Mouse (Mus musculus): ENCODE measurements around the gene Adss. TPM values are rescaled to one million over a fixed set of nuclear protein-coding genes. Genes with fewer than 3 reads are reported as not detected.
"Not testable (repeated sequence)": the region's sequence is repeated elsewhere in the genome, so short reads cannot be mapped to it uniquely, and the experiment has no call there.

The Adss gene
- polyA plus RNA-seq (2015; fragmentation: Nextera tagmentation; extraction: Ambion mirVana), result 26.2 and 28.5 TPM in 2 replicates

DNA sequence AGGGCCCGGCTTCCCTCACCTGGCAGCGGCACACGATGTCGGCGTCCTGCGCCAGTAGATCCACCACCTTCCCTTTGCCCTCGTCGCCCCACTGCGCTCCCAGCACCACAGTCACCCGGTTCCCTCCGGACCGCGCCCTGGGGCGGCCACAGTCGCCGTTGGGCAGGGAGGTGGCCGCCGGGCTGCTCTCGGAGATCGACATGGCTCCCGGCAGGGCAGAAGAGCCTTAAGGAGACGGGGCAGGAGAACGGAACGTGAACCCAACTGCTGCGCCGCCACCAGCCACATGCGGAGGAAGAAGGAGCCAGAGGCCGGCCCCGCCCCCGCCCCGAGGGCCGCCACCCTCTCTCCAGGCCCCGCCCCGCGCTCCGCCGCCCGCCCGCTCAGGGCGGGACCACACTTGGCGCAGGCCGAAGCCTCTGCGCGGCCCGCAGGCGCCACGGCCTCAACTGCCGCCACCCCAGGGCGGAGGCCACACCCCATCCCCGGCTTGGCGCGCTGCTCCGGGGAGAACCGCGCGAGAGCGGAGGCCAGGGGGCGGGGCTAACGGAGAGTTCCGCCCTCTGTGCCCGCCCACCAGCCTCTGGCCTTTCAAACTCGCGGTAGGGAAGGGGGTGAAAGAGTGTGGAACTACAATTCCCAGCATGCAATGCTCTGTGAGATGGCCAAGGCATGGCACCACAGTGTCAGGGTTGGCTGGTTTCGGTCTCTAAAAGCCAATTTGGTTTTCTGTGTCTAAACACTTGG is at the start of gene Adss:
TSS of gene Adss (minus strand) at position 319 of the 747 bp plus-strand sequence.
- peak within 1 kb of the TSS; percentile 91 for H3K9ac ChIP-seq (ENCODE audit: low read depth, low read length)
- under 1% methylated on average over 61 of the region's 64 CpGs for WGBS
- peaks cover 4% of the 10 kb centered on the region; the same call in 1 of the 2 replicates for H3K4me1 ChIP-seq (replicated peaks; ENCODE audit: control insufficient read depth, insufficient read depth, low read length)
- no peak for TF ChIP-seq CTCF (IDR thresholded peaks at IDR 0.05; ENCODE audit: low read depth)
- peak within 1 kb of the TSS; percentile 92 for H3K4me3 ChIP-seq (ENCODE audit: low read depth, low read length)
- peak within 1 kb of the TSS; percentile 86 for H3K4me2 ChIP-seq (replicated peaks; ENCODE audit: low read depth)
- ATAC-seq, result peak; percentile 100
- no peaks in the 10 kb centered on the region for H3K36me3 ChIP-seq (ENCODE audit: control insufficient read depth, insufficient read depth)
- no peaks in the 10 kb centered on the region for H3K9me3 ChIP-seq (ENCODE audit: control insufficient read depth)
- no peaks in the 10 kb centered on the region for H3K27me3 ChIP-seq (replicated peaks; ENCODE audit: control insufficient read depth, insufficient read depth, low read length)
- H3K27ac ChIP-seq (ENCODE audit: low read depth, low read length), result peak within 1 kb of the TSS; percentile 98

DNA sequence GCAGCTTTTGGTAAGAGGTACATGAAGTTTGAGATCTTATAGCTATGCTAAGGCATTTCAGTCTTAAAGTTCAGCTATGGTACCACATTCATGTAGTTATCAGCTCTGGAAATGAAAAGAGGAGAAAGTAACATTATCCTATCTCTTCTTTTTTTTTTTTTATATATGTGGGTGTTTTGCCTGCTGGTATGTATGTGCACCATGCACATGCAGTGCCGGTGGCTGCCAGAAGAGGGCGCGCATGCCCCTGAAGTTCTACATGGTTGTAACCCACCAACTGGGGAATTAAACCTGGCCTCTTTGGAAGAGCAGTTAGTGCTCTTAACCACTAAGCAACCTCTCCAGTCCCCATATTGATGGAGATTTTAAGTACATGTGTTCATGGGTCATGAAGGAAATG is 49.5 kb upstream of the Adss start:
- 49% methylated on average over 3 of the region's 3 CpGs for WGBS
- H3K4me1 ChIP-seq (replicated peaks; ENCODE audit: control insufficient read depth, insufficient read depth, low read length); H3K27ac ChIP-seq (ENCODE audit: low read depth, low read length); H3K9me3 ChIP-seq (ENCODE audit: control insufficient read depth); H3K4me3 ChIP-seq (ENCODE audit: low read depth, low read length); H3K36me3 ChIP-seq (ENCODE audit: control insufficient read depth, insufficient read depth); H3K27me3 ChIP-seq (replicated peaks; ENCODE audit: control insufficient read depth, insufficient read depth, low read length); H3K9ac ChIP-seq (ENCODE audit: low read depth, low read length); H3K4me2 ChIP-seq (replicated peaks; ENCODE audit: low read depth); ATAC-seq: not testable (repeated sequence)
- TF ChIP-seq CTCF (IDR thresholded peaks at IDR 0.05; ENCODE audit: low read depth), result peak; percentile 32; the same call in 1 of the 2 replicates

DNA sequence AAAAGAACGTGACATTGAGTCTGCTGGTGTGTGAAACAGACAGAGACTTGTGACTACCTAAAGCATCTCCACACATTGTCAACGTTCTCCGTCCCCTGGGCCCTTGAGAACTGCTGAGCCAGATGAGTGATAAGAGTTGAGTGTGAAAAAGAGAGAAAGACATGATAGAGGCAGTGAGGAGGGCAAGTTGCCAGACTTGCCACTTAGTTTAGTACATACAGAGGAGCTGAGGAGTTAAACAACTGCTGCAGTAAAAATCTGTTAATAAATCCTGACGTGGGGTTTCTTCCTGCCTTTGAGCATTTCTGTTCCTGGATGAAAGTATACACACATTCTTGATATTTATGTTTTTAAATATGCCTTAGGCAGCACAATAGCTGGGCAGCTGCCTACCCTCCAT is 31.5 kb upstream of the Adss start:
- WGBS, result 60% methylated on average over 4 of the region's 4 CpGs
- not testable (repeated sequence) for H3K9me3 ChIP-seq (ENCODE audit: control insufficient read depth); ATAC-seq; H3K4me1 ChIP-seq (replicated peaks; ENCODE audit: control insufficient read depth, insufficient read depth, low read length); H3K36me3 ChIP-seq (ENCODE audit: control insufficient read depth, insufficient read depth); H3K4me2 ChIP-seq (replicated peaks; ENCODE audit: low read depth); H3K27me3 ChIP-seq (replicated peaks; ENCODE audit: control insufficient read depth, insufficient read depth, low read length); H3K4me3 ChIP-seq (ENCODE audit: low read depth, low read length); H3K27ac ChIP-seq (ENCODE audit: low read depth, low read length); H3K9ac ChIP-seq (ENCODE audit: low read depth, low read length)

DNA sequence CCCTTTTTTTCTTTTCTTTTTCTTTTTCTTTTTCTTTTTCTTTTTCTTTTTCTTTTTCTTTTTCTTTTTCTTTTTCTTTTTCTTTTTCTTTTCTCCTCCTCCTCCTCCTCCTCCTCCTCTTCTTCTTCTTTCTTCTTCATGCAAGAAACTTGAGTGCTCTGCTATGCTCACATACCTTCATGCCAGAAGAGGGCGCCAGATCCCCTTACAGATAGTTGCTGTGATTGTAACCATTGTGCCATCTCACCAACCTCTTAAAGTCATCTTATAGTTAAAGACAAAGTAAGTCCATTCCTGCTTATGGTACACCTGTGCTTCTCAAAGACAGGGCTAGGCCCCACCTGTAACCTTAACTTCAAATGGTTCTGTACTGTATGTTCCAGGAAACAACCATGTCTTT is 10.5 kb upstream of the Adss start:
- H3K27me3 ChIP-seq (replicated peaks; ENCODE audit: control insufficient read depth, insufficient read depth, low read length); H3K36me3 ChIP-seq (ENCODE audit: control insufficient read depth, insufficient read depth); ATAC-seq; H3K4me1 ChIP-seq (replicated peaks; ENCODE audit: control insufficient read depth, insufficient read depth, low read length); H3K9me3 ChIP-seq (ENCODE audit: control insufficient read depth); H3K27ac ChIP-seq (ENCODE audit: low read depth, low read length); H3K9ac ChIP-seq (ENCODE audit: low read depth, low read length); H3K4me3 ChIP-seq (ENCODE audit: low read depth, low read length); H3K4me2 ChIP-seq (replicated peaks; ENCODE audit: low read depth): not testable (repeated sequence)
- peak; percentile 63 for TF ChIP-seq CTCF (IDR thresholded peaks at IDR 0.05; ENCODE audit: low read depth)
- 30% methylated on average over 1 of the region's 1 CpGs for WGBS

DNA sequence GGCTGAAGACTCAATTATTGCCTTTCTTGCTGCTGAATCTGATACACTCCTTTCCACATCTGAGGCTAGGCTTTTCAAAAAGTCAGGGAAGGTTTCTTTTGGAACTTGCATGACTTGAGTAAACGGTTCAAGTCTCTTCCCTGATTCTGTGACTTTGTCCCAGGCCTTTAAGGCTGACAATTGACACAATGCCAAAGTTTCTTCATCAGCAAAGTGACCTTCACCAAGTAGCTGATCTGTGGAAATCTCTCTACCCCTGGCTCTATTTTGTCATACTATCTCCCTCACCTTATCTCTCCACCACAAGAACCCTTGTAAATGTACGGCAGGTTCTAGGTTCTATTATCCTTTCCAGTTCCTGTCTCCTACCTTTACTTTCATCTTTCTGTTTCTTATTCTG is 7.2 kb upstream of the Adss start:
- no peaks in the 10 kb centered on the region for H3K27me3 ChIP-seq (replicated peaks; ENCODE audit: control insufficient read depth, insufficient read depth, low read length)
- H3K36me3 ChIP-seq (ENCODE audit: control insufficient read depth, insufficient read depth), result no peaks in the 10 kb centered on the region
- 65% methylated on average over 2 of the region's 2 CpGs for WGBS
- no peaks in the 10 kb centered on the region for H3K9me3 ChIP-seq (ENCODE audit: control insufficient read depth)
- H3K4me1 ChIP-seq (replicated peaks; ENCODE audit: control insufficient read depth, insufficient read depth, low read length), result no peaks in the 10 kb centered on the region
- no peak overlapping the region for H3K4me3 ChIP-seq (ENCODE audit: low read depth, low read length)
- no peak overlapping the region for H3K27ac ChIP-seq (ENCODE audit: low read depth, low read length)
- no peak overlapping the region for H3K9ac ChIP-seq (ENCODE audit: low read depth, low read length)
- ATAC-seq, result no peak
- TF ChIP-seq CTCF (IDR thresholded peaks at IDR 0.05; ENCODE audit: low read depth), result no peak
- no peak overlapping the region for H3K4me2 ChIP-seq (replicated peaks; ENCODE audit: low read depth)

DNA sequence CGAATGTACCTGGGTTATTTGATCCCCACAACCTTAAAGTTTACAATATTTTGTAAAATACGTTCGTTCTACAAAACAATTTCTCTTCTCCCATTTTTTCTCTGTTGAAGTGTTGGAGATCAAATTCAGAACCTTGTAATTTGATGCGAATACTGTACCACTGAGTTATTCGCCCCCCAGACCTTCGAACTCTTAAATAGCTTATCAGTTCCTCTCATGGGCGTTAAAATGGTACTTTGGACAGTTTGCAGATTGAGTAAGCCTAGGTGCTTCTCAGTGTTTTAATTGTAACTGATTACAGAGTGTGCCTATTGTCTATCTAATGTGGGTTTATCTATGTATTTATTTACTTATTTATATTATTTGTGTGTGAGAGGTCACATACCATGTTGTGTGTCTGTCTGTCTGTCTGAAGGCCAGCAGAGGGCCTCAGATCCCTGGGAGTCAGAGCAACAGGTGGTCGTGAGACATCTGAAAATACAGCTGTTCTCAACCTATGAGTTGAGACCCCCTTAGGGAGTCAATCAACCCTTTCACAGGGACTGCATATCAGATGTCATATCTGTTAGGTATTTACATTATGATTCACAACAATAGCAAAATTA is 942 bp upstream of the Adss start:
- no peaks in the 10 kb centered on the region for H3K36me3 ChIP-seq (ENCODE audit: control insufficient read depth, insufficient read depth)
- H3K4me2 ChIP-seq (replicated peaks; ENCODE audit: low read depth), result peak overlapping the region; percentile 39; the same call in 1 of the 2 replicates
- 55% methylated on average over 8 of the region's 8 CpGs for WGBS
- H3K9me3 ChIP-seq (ENCODE audit: control insufficient read depth), result no peaks in the 10 kb centered on the region
- no peak overlapping the region for H3K4me3 ChIP-seq (ENCODE audit: low read depth, low read length)
- no peaks in the 10 kb centered on the region for H3K27me3 ChIP-seq (replicated peaks; ENCODE audit: control insufficient read depth, insufficient read depth, low read length)
- H3K4me1 ChIP-seq (replicated peaks; ENCODE audit: control insufficient read depth, insufficient read depth, low read length), result peaks cover 4% of the 10 kb centered on the region; the same call in 1 of the 2 replicates
- peak; percentile 45 for TF ChIP-seq CTCF (IDR thresholded peaks at IDR 0.05; ENCODE audit: low read depth)
- no peak overlapping the region for H3K9ac ChIP-seq (ENCODE audit: low read depth, low read length)
- no peak for ATAC-seq
- no peak overlapping the region for H3K27ac ChIP-seq (ENCODE audit: low read depth, low read length)
